Mouse (Mus musculus): Measurements from ENCODE around the gene Sel1l2.

The Sel1l2 gene

GRCm38 (mm10) chr2:140389525-140389924 lies at the start of gene Sel1l2:
Gene Sel1l2, minus strand, starts transcription at chr2:140389706.
- DNase-seq (ENCODE audit: low spot score): no peak

GRCm38 (mm10) chr2:140439081-140439480 lies 49.6 kb upstream of the Sel1l2 start:
- no peak for DNase-seq (ENCODE audit: low spot score)

DNA sequence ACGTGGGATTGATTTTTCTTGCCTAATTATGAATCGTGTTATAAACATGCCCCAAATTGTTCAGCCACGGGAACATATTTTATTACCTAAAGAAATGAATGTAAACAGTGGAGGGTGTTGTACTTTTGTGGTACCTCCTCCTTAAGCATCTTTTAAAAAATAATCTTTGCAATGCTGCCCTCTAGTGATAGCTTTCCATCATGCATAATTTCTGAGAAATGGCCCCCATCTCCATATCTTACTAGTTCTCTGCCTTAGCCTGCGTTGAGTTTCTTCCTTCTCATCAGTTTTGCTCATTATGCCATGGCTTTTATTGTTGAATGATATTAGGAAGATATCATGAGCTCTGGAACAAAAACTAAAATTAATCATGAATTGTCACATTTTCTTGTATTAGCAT lies 37.8 kb upstream of the Sel1l2 start:
- DNase-seq (ENCODE audit: low spot score): no peak

DNA sequence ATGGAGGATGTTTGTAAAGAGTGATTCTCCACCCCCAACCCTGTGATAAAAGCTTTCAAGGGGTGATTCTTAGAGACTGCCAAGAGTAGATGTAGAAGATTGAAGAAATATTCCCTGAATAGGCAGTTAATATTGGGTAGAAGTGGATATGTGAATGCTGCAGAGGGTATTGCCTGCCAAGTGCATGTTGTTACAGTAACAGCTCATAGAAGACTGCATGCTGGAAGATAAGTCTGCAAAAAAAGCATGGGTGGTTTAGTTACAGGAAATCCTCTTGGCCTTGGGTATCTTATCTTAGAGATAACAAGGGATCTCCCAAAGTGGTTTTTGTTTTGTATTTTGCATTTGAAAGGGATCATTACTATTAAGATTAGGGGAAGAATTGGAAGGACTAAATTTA lies 36.3 kb upstream of the Sel1l2 start:
- DNase-seq (ENCODE audit: low spot score): no peak

GRCm38 (mm10) chr2:140395744-140396231 lies 6.3 kb upstream of the Sel1l2 start:
- peak; percentile 53 for DNase-seq (ENCODE audit: low spot score)

DNA sequence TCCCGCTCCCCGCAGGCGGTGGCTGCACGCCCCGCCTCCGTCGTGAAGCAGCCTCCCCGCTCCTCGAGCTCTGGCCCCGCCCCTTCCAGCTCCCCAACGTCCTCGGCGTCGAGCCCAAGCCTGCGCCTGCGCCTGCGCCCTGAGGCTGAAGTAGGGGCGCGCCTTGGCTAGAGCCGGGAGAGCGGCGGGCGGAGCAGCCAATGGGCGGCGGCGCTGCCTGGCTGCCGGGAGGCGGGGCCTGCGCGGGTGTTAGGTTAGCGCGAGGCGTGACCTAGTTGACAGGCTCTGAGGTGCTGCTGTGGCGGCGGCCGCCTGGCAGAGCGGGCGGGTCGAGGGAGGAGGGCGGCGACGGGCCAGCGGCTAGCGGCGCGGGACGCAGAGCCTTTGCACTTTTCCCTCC lies 5.7 kb upstream of the Sel1l2 start, which contains the start of gene Macrod2:
TSS of gene Macrod2 (plus strand) at position 131 of the 400 bp plus-strand sequence.
- peak; percentile 99 for DNase-seq (ENCODE audit: low spot score)

- DNase-seq (ENCODE audit: low spot score): no peak
These were observed 24.7 kb downstream of the Sel1l2 start for GRCm38 (mm10) chr2:140364804-140365203.

DNA sequence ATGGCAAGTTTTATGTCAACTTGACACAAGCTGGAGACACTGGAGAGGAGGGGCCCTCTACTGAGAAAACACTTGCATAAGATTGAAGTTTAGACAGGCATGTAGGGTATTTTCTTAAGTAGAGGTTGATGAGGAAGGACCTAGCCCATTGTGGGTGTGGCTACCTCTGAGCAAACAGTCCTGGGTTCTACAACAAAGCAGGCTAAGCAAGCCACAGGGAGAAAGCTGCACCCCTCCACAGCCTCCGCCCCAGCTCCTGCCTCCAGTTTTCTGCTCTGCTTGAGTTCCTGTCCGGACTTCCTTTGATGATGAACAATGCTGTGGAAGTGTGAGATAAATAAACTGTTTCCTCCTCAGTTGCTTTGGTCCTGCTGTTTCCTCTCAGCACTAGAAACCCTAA lies 29.6 kb downstream of the Sel1l2 start:
- DNase-seq (ENCODE audit: low spot score): no peak

- no peak for DNase-seq (ENCODE audit: low spot score)
These were observed 47.1 kb downstream of the Sel1l2 start for GRCm38 (mm10) chr2:140342394-140342793.

DNA sequence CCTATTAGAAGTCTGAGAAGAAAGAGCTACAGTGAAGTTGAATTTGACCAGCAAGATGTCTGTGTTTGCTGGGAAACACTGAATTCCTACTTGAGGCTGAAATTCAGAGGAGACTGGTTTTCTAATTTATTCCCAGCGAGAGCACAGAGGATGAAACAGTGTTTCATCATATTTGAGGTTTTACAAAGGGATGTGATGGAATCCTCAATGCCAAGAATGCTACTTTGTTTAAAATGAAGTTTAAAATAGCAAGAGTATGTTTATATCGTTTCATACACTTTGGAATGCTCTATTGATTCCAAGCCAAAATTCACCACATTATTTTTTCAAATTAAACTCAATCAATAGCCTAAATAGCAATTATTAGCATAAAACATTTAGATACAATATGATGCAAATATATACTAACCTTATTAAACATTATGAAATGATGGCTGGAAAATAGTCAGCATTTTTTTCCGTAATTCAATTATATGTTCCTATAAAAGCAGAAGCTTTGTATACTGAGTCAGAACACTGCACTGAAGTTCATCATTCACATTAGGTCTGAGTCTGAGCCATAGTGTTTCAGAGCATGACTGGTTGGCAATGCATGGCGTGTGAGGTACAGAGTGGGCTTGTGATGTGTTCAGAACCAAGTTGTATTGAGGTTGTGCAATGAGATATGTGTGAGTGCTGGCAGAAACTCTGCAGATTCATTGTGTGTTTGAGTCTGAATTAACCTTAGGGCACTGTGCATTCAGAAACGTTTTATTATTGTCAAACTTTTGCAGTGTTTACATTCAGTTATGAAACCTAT lies 58.8 kb downstream of the Sel1l2 start:
- no peak for DNase-seq (ENCODE audit: low spot score)

GRCm38 (mm10) chr2:140302976-140303708 lies 86.4 kb downstream of the Sel1l2 start:
- no peak for DNase-seq (ENCODE audit: low spot score)

GRCm38 (mm10) chr2:140297155-140297554 lies 92.4 kb downstream of the Sel1l2 start:
- DNase-seq (ENCODE audit: low spot score): no peak

GRCm38 (mm10) chr2:140293820-140294219 lies 95.7 kb downstream of the Sel1l2 start:
- no peak for DNase-seq (ENCODE audit: low spot score)

DNA sequence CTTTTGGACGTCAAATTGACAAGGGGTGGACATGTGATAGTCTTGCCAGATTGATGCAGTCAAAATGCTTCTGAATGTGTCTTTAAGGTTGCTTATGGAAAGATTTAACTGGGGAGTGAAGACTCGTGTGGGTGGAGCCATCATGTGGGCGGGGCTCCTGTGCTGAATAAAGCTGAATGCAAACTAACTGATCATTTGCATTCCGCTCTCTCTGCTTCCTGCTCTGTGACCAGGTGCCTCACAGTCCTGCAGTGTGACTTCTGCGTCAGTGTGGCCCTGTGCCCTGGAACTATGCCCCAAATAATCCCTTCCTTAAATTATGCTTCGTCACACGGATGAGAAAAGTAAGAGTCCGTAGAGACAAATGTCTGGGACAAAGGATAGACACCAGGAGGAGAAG lies 108.7 kb downstream of the Sel1l2 start:
- no peak for DNase-seq (ENCODE audit: low spot score)

DNA sequence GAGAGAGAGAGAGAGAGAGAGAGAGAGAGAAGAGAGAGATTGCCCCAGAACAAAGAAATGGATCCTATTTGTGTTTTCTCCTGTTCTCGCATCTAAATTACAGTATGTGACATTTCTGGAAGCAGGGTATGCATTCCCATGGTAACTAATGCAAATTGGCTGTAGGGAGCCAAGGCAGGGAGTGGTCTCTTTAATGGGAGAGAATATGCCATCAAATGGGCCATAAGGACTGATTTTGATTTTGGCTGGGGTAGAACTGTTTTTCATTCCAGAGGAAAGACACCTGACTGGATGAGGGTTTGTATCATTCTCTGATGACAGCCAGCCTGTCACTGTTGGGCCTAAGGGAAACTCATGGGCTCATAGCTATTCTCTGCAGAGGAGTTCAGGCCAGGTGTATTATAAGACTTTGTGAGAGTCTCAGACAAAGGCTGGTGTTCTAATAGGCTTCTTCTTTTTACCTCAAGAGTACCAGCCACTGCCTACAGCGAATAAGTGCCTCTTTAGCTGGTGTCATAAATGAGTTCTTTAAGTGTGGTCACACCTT lies 133.8 kb downstream of the Sel1l2 start:
- DNase-seq (ENCODE audit: low spot score): no peak

DNA sequence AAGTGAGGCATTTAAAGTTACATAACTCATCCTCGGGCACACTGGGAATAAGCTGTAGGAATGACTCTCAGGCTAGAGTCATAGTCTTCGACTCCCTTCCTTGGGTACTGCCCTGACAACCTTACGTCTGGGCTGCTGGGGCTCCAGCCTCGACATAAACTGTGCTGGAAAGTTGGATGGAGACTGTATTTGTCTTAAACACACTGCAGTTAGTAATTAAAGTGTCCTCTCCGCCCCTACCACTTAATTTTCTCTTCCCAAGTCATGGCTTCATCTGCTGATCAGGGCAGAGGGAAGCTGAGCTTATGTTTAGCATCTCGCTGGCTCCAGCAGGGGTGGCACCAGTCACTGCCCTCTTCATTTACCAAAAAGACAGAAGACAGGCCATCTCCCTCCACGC lies 135.2 kb downstream of the Sel1l2 start:
- DNase-seq (ENCODE audit: low spot score): no peak

GRCm38 (mm10) chr2:140243105-140243504 lies 146.4 kb downstream of the Sel1l2 start:
- no peak for DNase-seq (ENCODE audit: low spot score)

DNA sequence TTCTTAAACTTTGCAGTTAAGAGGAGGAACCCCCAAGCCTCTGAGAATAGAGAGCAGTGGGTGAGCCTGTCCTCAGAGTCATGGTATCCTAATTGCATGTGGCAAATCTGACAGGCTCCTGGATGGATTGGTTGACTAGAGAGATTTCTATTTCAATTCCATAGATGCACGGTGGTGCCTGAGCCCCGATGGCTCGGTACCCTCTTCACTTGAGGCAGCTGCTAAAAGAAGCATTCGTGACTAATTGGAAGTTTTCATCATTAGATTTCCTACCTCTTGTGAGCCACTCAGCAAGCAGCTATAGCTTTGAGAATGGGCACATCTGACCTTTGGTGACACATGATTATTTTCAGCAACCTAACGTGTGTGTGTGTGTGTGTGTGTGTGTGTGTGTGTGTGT lies 147.1 kb downstream of the Sel1l2 start:
- DNase-seq (ENCODE audit: low spot score): no peak

GRCm38 (mm10) chr2:140237245-140237644 lies 152.3 kb downstream of the Sel1l2 start:
- DNase-seq (ENCODE audit: low spot score): no peak

- DNase-seq (ENCODE audit: low spot score): no peak
These were observed 159.2 kb downstream of the Sel1l2 start for GRCm38 (mm10) chr2:140230295-140230694.

- DNase-seq (ENCODE audit: low spot score): no peak
These were observed 169.2 kb downstream of the Sel1l2 start for GRCm38 (mm10) chr2:140220325-140220724.

GRCm38 (mm10) chr2:140215965-140216364 lies 173.5 kb downstream of the Sel1l2 start:
- DNase-seq (ENCODE audit: low spot score): no peak

GRCm38 (mm10) chr2:140215415-140215814 lies 174.1 kb downstream of the Sel1l2 start:
- DNase-seq (ENCODE audit: low spot score): no peak

Measured in testis, postnatal 10 days (tissue).